Mouse (Mus musculus): Measurements from ENCODE around the gene Pam.

DNA sequence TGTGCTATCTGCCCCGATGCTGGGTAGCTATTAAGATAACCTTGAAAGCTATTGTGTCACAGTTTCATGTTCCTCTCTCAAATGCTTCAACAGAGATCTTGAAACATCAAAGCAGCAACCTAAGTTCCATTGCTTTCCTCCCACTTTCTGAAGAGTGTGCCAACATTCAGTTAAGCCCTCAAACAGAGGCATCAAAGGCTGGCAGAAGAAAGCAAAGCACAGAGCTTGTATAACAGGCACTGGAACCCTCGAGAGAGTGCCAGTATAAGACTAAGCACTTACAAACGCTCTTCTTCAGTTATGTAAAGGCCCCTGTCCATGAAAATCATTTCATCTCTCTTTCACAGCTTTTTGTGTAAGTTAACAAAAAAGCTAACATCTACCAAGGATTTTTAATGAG, 241.2 kb downstream of the Pam start:
- no peak for TF ChIP-seq GATA1 (IDR thresholded peaks at IDR 0.05; ENCODE audit: borderline replicate concordance, low read length)
- TF ChIP-seq FLI1 (IDR thresholded peaks at IDR 0.05; ENCODE audit: low read length), result no peak

Measured in megakaryocyte, embryonic 14.5 days (primary cell).